Mouse (Mus musculus): ENCODE results near the gene Hist2h2be. TPM values are rescaled to one million over a fixed set of nuclear protein-coding genes. Genes with fewer than 3 reads are reported as not detected.
"Not testable (repeated sequence)": the region's sequence is repeated elsewhere in the genome, so short reads cannot be mapped to it uniquely, and the experiment has no call there.

Gene Hist2h2be
- polyA plus RNA-seq, 1 experiment, result 13.2 TPM

DNA sequence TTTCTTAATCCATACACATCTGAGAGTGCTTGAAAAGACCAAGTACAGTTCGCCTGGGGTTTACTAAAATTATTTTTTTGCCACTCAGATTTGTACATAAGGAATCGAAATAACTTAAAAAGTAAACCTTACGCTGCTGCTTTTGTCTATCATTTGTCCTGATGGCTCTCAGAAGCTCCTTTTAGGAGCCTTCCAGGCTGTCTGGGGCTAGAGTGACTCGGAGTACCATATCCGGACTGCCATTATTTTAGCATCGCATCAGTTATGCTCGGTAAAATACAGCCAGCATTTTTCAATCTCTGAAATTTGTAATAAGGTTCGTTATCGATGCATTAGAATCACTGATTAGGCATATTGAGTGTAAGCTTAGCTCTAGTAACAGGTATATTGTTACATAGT, 19.9 kb downstream of the Hist2h2be start:
- no peak overlapping the region; the same call in 1 of the 2 replicates for H3K27ac ChIP-seq (replicated peaks; ENCODE audit: low read depth, low read length)
- no peak overlapping the region for H3K4me3 ChIP-seq (ENCODE audit: insufficient read depth, low read depth, low read length)
- peaks cover 8% of the 10 kb centered on the region for H3K4me1 ChIP-seq (ENCODE audit: control insufficient read depth, insufficient read depth, insufficient read length, low read length)

DNA sequence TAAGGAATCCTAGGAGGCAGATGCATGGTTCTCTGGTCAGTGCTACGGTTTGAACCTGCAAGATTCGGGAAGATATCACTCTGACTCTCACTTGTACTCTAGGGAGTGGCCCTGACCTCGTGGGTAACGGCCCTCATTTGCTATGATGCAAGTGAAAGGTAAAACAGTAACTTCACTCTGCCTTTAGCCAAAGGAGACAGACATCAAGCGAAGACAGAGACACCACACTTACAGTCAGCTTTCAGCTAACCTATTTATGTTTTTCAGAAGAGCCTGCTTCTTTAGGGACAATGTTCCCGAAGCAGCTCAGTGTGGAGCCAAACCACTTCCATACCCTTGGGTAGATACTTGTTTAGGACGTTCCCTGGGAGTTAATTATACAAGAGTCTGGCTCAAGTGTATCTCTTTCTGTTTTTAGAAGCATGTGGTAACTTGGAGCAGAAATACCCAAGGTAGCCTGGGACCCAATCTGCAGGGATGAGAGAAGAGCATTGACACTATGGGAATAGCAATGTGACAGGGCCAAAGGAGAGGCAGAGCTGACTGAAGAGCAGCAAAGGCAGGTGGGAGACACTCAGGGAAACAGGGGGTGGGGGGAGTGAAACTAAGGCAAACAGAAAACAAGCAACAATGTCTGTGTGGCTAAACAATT, 23.1 kb downstream of the Hist2h2be start:
- Histone ChIP-seq H3K27ac (replicated peaks; ENCODE audit: low read depth, low read length) (peak overlapping the region; percentile 63), H3K4me1 (ENCODE audit: control insufficient read depth, insufficient read depth, insufficient read length, low read length) (peaks cover 8% of the 10 kb centered on the region), H3K4me3 (ENCODE audit: insufficient read depth, low read depth, low read length) (peak overlapping the region; percentile 4; the same call in 1 of the 2 replicates)

DNA sequence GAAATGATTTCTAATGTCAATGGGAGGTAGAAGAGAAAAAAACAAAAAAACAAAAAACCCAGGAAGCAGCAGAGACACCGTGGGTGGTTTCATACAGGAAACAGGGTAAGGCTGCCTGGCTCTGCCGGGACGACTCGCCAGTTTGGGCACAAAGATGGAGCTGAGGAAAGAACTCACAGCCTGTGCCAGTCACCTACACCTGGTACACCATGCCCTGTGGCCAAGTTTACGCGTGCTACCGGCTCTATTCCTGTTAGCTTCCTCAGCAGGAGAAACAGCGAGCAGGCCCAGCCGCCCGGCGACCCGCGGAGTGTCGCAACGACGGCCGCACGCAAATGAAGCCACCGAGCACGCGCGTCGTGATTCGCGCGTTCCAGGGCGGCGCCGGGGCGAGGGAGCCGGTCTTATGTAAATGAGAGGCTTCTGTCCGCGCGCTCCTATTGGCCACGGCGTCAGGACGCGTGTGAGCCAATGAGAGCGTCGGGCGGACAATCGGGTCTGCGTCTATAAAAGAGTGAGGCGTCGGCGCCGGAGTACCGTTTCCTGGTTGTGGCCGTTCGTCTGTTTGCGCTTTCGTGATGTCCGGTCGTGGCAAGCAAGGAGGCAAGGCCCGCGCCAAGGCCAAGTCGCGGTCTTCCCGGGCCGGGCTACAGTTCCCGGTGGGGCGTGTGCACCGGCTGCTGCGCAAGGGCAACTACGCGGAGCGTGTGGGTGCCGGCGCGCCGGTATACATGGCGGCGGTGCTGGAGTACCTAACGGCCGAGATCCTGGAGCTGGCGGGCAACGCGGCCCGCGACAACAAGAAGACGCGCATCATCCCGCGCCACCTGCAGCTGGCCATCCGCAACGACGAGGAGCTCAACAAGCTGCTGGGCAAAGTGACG, 24.3 kb downstream of the Hist2h2be start, which contains the start of gene Hist2h2aa1:
Gene Hist2h2aa1, plus strand, starts transcription at position 495 of the 884 bp plus-strand sequence.
- Histone ChIP-seq H3K27ac (replicated peaks; ENCODE audit: low read depth, low read length) (peak within 1 kb of the TSS; percentile 100), H3K4me3 (ENCODE audit: insufficient read depth, low read depth, low read length) (peak within 1 kb of the TSS; percentile 86)
- H3K4me1 ChIP-seq (ENCODE audit: control insufficient read depth, insufficient read depth, insufficient read length, low read length), result not testable (repeated sequence)

DNA sequence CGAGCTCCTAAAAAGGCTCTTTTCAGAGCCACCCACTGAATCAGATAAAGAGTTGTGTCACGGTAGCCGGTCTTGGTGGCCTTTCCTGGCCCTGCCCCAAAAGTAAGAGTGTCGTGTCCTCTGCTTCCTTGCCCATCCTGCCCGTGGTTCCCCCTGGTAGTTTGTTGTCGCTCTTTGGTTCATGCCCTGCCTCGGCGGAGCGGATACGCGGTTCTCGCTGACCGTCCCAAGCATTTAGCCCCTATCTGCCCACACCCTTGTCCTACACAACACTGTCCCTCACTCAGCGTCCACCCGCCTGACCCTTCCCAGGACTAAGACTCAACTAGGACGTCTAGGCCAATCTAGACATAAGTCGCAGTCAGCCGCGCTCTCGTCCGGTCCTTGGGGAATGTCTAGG, 25.1 kb downstream of the Hist2h2be start:
- not testable (repeated sequence) for H3K4me1 ChIP-seq (ENCODE audit: control insufficient read depth, insufficient read depth, insufficient read length, low read length)
- Histone ChIP-seq H3K4me3 (ENCODE audit: insufficient read depth, low read depth, low read length) (peak overlapping the region; percentile 61), H3K27ac (replicated peaks; ENCODE audit: low read depth, low read length) (peak overlapping the region; percentile 70)

DNA sequence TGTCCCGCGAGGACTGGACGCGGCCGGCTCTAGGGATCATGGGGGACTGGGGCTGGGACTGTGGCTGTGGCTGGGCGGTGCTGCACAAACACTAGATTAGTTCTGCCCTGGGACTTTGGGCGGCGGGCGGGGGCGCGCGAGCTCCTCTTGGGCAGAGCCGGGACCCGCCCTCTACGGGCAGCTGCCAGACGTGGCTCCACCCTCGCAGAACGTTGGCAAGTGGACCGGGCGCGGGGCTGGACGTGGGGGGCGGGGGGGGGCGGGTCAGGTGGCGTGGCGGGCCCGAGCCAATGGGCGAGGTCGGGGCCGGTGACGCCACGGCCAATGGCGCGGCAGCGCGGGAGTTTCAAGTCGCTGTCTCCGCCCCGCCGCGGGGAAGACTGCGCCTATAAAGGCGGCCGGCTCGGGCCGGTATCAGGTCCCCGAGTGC, 25.5 kb downstream of the Hist2h2be start, which contains the start of gene Hist2h3c1:
Gene Hist2h3c1, plus strand, starts transcription at position 259 of the 430 bp plus-strand sequence.
- not testable (repeated sequence) for H3K4me1 ChIP-seq (ENCODE audit: control insufficient read depth, insufficient read depth, insufficient read length, low read length)
- peak within 1 kb of the TSS; percentile 61 for H3K4me3 ChIP-seq (ENCODE audit: insufficient read depth, low read depth, low read length)
- H3K27ac ChIP-seq (replicated peaks; ENCODE audit: low read depth, low read length), result peak within 1 kb of the TSS; percentile 70

DNA sequence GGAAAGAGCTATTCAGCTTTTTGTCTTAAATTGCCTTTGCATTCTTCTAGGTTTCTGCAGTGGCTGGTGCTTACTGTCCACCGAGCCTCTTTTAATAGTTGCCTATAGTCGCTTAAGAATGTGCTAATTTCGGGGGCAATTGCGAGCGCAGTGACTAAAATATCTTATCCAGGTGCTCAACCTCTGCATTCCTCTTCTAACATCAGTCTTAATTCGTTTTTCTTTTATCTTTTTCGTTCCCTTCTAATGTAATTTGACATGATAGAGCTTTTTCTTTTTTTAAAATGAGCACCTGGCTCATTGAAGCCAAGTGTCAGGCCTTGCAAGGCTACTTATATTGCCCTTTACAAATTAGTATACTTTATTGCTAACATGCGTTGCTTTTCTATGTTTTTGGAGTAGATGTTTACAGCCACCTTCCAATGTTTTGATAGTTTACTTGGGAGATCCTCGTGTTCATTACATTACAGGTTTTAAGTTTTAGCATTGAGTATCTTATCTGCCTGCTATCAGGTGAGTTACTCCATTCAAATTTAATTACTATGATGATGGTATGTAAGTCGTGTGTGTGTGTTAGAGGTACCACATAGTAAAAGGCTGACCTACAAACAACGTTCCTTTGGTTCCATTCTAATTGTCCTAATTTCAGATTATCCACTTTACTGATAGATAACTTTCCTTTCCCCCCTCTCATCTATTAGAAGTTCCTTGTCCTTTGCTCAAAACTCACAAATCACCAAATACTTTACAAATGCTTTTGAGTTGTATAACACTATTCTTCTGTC, 26.6 kb downstream of the Hist2h2be start:
- Histone ChIP-seq H3K4me1 (ENCODE audit: control insufficient read depth, insufficient read depth, insufficient read length, low read length) (peaks cover 8% of the 10 kb centered on the region), H3K27ac (replicated peaks; ENCODE audit: low read depth, low read length) (no peak overlapping the region), H3K4me3 (ENCODE audit: insufficient read depth, low read depth, low read length) (no peak overlapping the region)

DNA sequence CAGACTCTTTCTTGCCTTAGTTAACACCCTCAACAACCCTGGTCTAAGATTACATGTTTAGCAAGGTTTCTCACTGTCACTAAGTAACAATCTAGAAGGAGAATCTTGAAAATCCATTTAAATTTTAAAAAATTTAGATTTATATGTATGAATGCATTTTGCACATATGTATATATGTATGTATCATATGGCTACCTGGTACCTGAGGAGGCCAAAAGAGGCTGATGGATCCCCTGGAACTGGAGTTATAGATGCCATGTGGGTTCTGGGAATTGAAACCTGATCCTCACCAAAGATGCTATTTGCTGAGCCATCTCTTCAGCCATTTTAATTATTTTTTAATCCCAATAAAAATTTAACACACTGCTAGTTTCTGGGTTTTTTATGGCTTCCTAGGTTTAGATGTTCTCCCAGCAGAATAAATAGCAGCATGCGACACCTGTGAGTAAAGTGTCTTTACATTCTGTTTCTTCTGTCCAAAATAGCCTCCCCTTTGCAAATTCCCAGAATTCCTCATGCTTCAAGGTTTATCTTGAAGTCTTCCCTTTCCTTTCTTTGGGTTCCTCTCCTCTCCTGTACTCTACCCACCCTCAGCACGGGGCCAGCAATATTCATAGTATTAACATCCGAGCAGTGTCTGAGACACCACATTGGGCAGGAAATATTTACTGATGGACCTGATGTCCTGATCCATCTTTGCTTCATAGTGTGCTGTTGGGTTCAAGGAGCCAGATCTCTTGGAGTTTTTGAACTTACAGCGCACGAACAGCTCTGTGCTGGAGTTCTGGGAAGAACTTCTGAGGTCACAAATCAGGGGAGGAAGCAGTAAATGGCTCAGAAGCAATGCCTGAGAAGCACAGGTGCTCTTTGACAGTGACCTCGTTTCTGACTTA, 27.5 kb downstream of the Hist2h2be start:
- Histone ChIP-seq H3K27ac (replicated peaks; ENCODE audit: low read depth, low read length) (no peak overlapping the region), H3K4me3 (ENCODE audit: insufficient read depth, low read depth, low read length) (no peak overlapping the region), H3K4me1 (ENCODE audit: control insufficient read depth, insufficient read depth, insufficient read length, low read length) (peaks cover 8% of the 10 kb centered on the region)

DNA sequence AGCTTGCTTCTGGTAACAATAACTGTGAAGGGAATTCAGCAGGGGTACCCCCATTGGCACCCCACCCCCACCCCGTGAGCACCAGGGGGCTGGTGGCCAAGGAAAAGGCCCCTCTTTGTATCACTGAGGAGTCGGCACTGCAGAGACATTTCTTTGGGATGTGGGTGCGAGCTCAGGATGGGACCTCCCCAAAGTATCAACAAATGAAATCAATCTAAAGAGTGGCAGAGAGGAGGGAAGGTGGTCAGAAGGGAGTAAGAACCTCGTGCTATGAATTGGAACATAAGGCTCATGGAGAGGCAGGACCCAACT, 28.1 kb downstream of the Hist2h2be start:
- no peak overlapping the region for H3K4me3 ChIP-seq (ENCODE audit: insufficient read depth, low read depth, low read length)
- H3K27ac ChIP-seq (replicated peaks; ENCODE audit: low read depth, low read length), result no peak overlapping the region
- H3K4me1 ChIP-seq (ENCODE audit: control insufficient read depth, insufficient read depth, insufficient read length, low read length), result peaks cover 5% of the 10 kb centered on the region

DNA sequence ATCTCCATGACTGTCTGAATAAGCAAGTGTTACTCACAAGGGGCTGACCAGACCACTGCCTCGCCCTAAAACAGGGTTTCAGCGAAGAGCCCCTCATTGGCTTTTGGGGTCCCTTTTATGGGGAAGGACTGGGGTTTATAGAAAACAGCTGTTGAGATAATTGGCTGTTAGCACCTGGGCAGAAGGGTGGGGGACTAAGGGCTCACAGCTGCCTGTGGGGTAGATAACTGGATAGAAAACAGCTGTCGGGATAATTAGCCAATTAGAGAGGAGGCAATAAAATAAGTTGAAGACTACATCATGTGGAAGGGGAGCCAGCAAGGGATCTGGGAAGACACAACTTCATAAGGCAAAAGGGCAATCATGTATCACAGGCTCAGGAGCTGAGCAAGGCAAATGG, 30.0 kb downstream of the Hist2h2be start:
- H3K27ac ChIP-seq (replicated peaks; ENCODE audit: low read depth, low read length), result no peak overlapping the region
- H3K4me1 ChIP-seq (ENCODE audit: control insufficient read depth, insufficient read depth, insufficient read length, low read length), result no peaks in the 10 kb centered on the region
- no peak overlapping the region for H3K4me3 ChIP-seq (ENCODE audit: insufficient read depth, low read depth, low read length)

DNA sequence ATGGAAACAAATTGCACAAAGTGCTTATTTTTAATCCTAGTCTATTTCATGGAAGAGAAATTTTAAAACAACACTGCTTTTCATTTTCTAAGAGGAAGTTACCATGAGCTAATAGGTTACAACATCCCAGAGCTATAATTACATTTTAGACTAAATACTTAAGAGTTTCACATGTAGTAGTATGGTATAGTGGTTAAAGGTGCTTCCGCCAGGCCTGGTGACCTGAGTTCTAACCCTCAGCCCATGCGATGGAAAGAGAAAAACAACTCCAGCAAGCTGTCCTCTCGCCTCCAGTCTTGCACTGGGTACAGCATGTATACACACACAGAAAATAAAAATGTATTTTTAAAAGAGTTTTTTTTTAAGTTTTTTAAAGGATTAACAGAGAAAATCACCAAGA, 30.9 kb downstream of the Hist2h2be start:
- H3K4me3 ChIP-seq (ENCODE audit: insufficient read depth, low read depth, low read length), result no peak overlapping the region
- H3K27ac ChIP-seq (replicated peaks; ENCODE audit: low read depth, low read length), result no peak overlapping the region
- H3K4me1 ChIP-seq (ENCODE audit: control insufficient read depth, insufficient read depth, insufficient read length, low read length), result 0 out of 2 replicates have a peak, but pooled peaks cover 2% of the 10 kb centered on the region

DNA sequence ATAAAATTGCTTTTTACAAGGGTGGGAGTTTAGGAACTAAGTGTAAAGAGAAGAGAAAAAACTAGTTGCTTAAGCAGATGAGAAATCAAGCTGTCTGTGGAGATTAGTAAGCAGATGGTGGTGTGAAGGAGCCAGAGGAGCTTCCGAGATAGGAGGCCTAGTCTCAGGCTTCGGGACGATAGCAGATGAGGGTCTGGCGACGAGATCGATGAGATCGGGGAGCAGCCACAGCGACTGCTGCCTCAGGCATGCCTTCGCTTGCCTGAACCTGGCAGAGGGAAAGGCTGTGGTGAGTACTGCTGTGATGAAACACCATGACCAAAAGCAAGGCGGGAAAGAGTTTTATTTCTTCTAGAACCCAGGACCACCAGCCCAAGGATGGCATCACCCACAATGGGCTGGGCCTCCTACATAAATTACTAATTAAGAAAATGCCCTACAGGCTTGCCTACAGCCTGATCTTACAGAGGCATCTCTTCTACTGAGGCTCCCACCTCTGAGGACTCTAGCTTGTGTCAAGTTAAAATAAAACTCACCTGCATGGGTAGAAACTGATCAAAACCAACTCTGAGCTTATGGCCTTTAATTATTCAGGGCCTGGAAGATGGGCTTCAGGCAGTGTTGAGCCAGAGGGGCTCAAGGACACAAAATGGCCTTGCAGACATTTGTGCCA, 33.9 kb downstream of the Hist2h2be start:
- H3K4me3 ChIP-seq (ENCODE audit: insufficient read depth, low read depth, low read length), result no peak overlapping the region
- H3K4me1 ChIP-seq (ENCODE audit: control insufficient read depth, insufficient read depth, insufficient read length, low read length), result 0 out of 2 replicates have a peak, but pooled peaks cover 2% of the 10 kb centered on the region
- H3K27ac ChIP-seq (replicated peaks; ENCODE audit: low read depth, low read length), result no peak overlapping the region

DNA sequence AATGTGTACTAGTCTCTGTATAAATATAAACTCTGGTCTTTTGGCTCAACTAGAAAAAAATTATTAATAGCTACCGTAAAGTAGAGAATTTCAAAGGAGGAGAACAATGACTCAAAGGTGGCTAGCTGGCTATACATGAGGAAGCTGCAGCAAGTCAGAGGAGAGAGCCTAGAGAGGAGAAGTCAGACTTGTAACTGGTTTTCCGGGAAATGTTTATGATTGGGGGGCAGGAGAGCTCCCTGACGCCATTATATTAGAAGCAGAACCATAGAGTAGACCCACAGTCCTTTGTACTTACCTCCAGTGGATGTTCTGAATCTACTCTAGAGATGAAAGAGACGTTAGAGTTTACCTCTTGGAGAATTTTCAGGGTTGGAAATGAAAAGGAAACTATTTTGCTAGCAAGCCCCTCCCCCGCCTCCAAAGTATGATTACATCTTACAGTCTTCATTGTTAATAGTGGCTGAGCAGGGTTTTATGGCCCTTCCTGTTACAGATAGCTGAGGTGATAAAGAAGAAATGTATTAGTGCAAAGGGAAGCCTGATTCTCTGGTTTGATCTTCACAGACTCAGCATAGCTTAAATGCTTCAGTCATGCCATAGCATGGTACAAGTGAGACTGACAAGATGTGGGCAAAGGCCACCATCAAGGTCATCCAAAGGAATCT, 35.1 kb downstream of the Hist2h2be start:
- Histone ChIP-seq H3K4me3 (ENCODE audit: insufficient read depth, low read depth, low read length) (no peak overlapping the region), H3K4me1 (ENCODE audit: control insufficient read depth, insufficient read depth, insufficient read length, low read length) (0 out of 2 replicates have a peak, but pooled peaks cover 2% of the 10 kb centered on the region), H3K27ac (replicated peaks; ENCODE audit: low read depth, low read length) (no peak overlapping the region)

DNA sequence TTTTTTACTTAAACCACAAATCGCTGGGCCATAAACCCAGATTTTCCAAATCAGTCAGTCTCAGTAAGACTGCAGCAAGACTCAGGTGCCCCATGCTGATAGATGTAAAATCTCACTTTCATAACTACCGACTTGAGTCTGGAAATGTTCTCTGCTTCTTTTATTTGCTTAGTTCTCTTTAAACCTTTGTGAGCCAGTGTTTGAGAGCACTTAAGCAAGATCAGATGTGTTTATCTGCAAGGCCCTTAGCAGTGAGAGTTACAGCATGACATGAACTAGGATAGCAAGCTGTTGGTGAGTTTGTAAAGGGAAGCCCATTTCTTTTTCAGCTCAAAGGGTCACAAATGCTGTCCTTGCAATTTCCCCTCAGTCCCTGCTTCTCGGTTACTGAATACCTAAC, 36.3 kb downstream of the Hist2h2be start:
- H3K27ac ChIP-seq (replicated peaks; ENCODE audit: low read depth, low read length), result no peak overlapping the region

More for the DNA sequence above, 36.3 kb downstream of the Hist2h2be start:
- no peak overlapping the region for H3K4me3 ChIP-seq (ENCODE audit: insufficient read depth, low read depth, low read length)
- H3K4me1 ChIP-seq (ENCODE audit: control insufficient read depth, insufficient read depth, insufficient read length, low read length), result 0 out of 2 replicates have a peak, but pooled peaks cover 2% of the 10 kb centered on the region

All from brown adipose tissue, adult 24 weeks (tissue).